Mouse (Mus musculus): ENCODE results near the gene Ablim1. TPM values are rescaled to one million over a fixed set of nuclear protein-coding genes. Genes with fewer than 3 reads are reported as not detected.

The Ablim1 gene
- polyA plus RNA-seq, 1 experiment: 9.8 TPM

GRCm38 (mm10) chr19:57315013-57315565 lies 370 bp upstream of the Ablim1 start:
- TF ChIP-seq MAX (IDR thresholded peaks at IDR 0.05) (no peak), MYOD1 (IDR thresholded peaks at IDR 0.05; ENCODE audit: control insufficient read depth, insufficient read length, low read depth) (no peak), FOSL1 (IDR thresholded peaks at IDR 0.05; ENCODE audit: insufficient read depth, low read length, poor library complexity, severe bottlenecking) (no peak), MYOG (IDR thresholded peaks at IDR 0.05; ENCODE audit: control insufficient read depth, extremely low read depth, insufficient read length) (no peak), USF1 (IDR thresholded peaks at IDR 0.05; ENCODE audit: low read depth) (no peak), CEBPB (IDR thresholded peaks at IDR 0.05; ENCODE audit: low read depth) (no peak), CTCF (IDR thresholded peaks at IDR 0.05; ENCODE audit: control insufficient read depth, insufficient read depth, insufficient read length) (no peak)
- peaks cover 3% of the 10 kb centered on the region for H3K27me3 ChIP-seq (ENCODE audit: control insufficient read depth, insufficient read depth, insufficient read length)
- no peaks in the 10 kb centered on the region for H3K79me3 ChIP-seq (ENCODE audit: low read depth)
- no peak overlapping the region for H3K4me3 ChIP-seq (ENCODE audit: insufficient read depth, poor library complexity, severe bottlenecking)
- no peaks in the 10 kb centered on the region for H3K36me3 ChIP-seq (ENCODE audit: control insufficient read depth, insufficient read depth)
- no peaks in the 10 kb centered on the region for H3K79me2 ChIP-seq (ENCODE audit: control insufficient read depth, insufficient read depth)
- H3ac ChIP-seq (ENCODE audit: control insufficient read depth, insufficient read length, low read depth): no peak overlapping the region

GRCm38 (mm10) chr19:57313891-57314345 lies 801 bp downstream of the Ablim1 start:
- no peak for TF ChIP-seq FOSL1 (IDR thresholded peaks at IDR 0.05; ENCODE audit: insufficient read depth, low read length, poor library complexity, severe bottlenecking)
- no peak for TF ChIP-seq MYOD1 (IDR thresholded peaks at IDR 0.05; ENCODE audit: control insufficient read depth, insufficient read length, low read depth)
- no peak for TF ChIP-seq CEBPB (IDR thresholded peaks at IDR 0.05; ENCODE audit: low read depth)
- TF ChIP-seq CTCF (IDR thresholded peaks at IDR 0.05; ENCODE audit: control insufficient read depth, insufficient read depth, insufficient read length): no peak
- TF ChIP-seq USF1 (IDR thresholded peaks at IDR 0.05; ENCODE audit: low read depth): no peak
- TF ChIP-seq MYOG (IDR thresholded peaks at IDR 0.05; ENCODE audit: control insufficient read depth, extremely low read depth, insufficient read length): no peak
- no peak for TF ChIP-seq MAX (IDR thresholded peaks at IDR 0.05)
- Histone ChIP-seq H3K79me3 (ENCODE audit: low read depth) (no peaks in the 10 kb centered on the region), H3K79me2 (ENCODE audit: control insufficient read depth, insufficient read depth) (no peaks in the 10 kb centered on the region), H3ac (ENCODE audit: control insufficient read depth, insufficient read length, low read depth) (no peak overlapping the region), H3K4me3 (ENCODE audit: insufficient read depth, poor library complexity, severe bottlenecking) (no peak overlapping the region), H3K36me3 (ENCODE audit: control insufficient read depth, insufficient read depth) (no peaks in the 10 kb centered on the region), H3K27me3 (ENCODE audit: control insufficient read depth, insufficient read depth, insufficient read length) (peaks cover 3% of the 10 kb centered on the region)

GRCm38 (mm10) chr19:57313226-57313625 lies 1.5 kb downstream of the Ablim1 start:
- no peak overlapping the region for H3K4me3 ChIP-seq (ENCODE audit: insufficient read depth, poor library complexity, severe bottlenecking)
- no peaks in the 10 kb centered on the region for H3K36me3 ChIP-seq (ENCODE audit: control insufficient read depth, insufficient read depth)
- H3K27me3 ChIP-seq (ENCODE audit: control insufficient read depth, insufficient read depth, insufficient read length): peaks cover 3% of the 10 kb centered on the region
- H3K79me3 ChIP-seq (ENCODE audit: low read depth): no peaks in the 10 kb centered on the region
- no peak overlapping the region for H3ac ChIP-seq (ENCODE audit: control insufficient read depth, insufficient read length, low read depth)
- TF ChIP-seq MYOG (IDR thresholded peaks at IDR 0.05; ENCODE audit: control insufficient read depth, extremely low read depth, insufficient read length): no peak
- no peak for TF ChIP-seq CTCF (IDR thresholded peaks at IDR 0.05; ENCODE audit: control insufficient read depth, insufficient read depth, insufficient read length)
- TF ChIP-seq CEBPB (IDR thresholded peaks at IDR 0.05; ENCODE audit: low read depth): no peak
- TF ChIP-seq MYOD1 (IDR thresholded peaks at IDR 0.05; ENCODE audit: control insufficient read depth, insufficient read length, low read depth): no peak
- no peak for TF ChIP-seq USF1 (IDR thresholded peaks at IDR 0.05; ENCODE audit: low read depth)
- TF ChIP-seq FOSL1 (IDR thresholded peaks at IDR 0.05; ENCODE audit: insufficient read depth, low read length, poor library complexity, severe bottlenecking): no peak
- TF ChIP-seq MAX (IDR thresholded peaks at IDR 0.05): no peak
- no peaks in the 10 kb centered on the region for H3K79me2 ChIP-seq (ENCODE audit: control insufficient read depth, insufficient read depth)

GRCm38 (mm10) chr19:57309980-57310379 lies 4.7 kb downstream of the Ablim1 start:
- no peak overlapping the region for H3K4me3 ChIP-seq (ENCODE audit: insufficient read depth, poor library complexity, severe bottlenecking)
- no peaks in the 10 kb centered on the region for H3K79me3 ChIP-seq (ENCODE audit: low read depth)
- H3K36me3 ChIP-seq (ENCODE audit: control insufficient read depth, insufficient read depth): no peaks in the 10 kb centered on the region
- H3K79me2 ChIP-seq (ENCODE audit: control insufficient read depth, insufficient read depth): no peaks in the 10 kb centered on the region
- H3ac ChIP-seq (ENCODE audit: control insufficient read depth, insufficient read length, low read depth): no peak overlapping the region
- peaks cover 3% of the 10 kb centered on the region for H3K27me3 ChIP-seq (ENCODE audit: control insufficient read depth, insufficient read depth, insufficient read length)
- TF ChIP-seq CTCF (IDR thresholded peaks at IDR 0.05; ENCODE audit: control insufficient read depth, insufficient read depth, insufficient read length) (no peak), FOSL1 (IDR thresholded peaks at IDR 0.05; ENCODE audit: insufficient read depth, low read length, poor library complexity, severe bottlenecking) (no peak), MYOD1 (IDR thresholded peaks at IDR 0.05; ENCODE audit: control insufficient read depth, insufficient read length, low read depth) (no peak), USF1 (IDR thresholded peaks at IDR 0.05; ENCODE audit: low read depth) (no peak), MAX (IDR thresholded peaks at IDR 0.05) (no peak), CEBPB (IDR thresholded peaks at IDR 0.05; ENCODE audit: low read depth) (no peak), MYOG (IDR thresholded peaks at IDR 0.05; ENCODE audit: control insufficient read depth, extremely low read depth, insufficient read length) (no peak)

GRCm38 (mm10) chr19:57306601-57307000 lies 8.1 kb downstream of the Ablim1 start:
- no peak for TF ChIP-seq MAX (IDR thresholded peaks at IDR 0.05)
- TF ChIP-seq USF1 (IDR thresholded peaks at IDR 0.05; ENCODE audit: low read depth): no peak
- H3K79me2 ChIP-seq (ENCODE audit: control insufficient read depth, insufficient read depth): no peaks in the 10 kb centered on the region
- no peaks in the 10 kb centered on the region for H3K79me3 ChIP-seq (ENCODE audit: low read depth)
- H3K27me3 ChIP-seq (ENCODE audit: control insufficient read depth, insufficient read depth, insufficient read length): peaks cover 3% of the 10 kb centered on the region
- no peak overlapping the region for H3ac ChIP-seq (ENCODE audit: control insufficient read depth, insufficient read length, low read depth)
- no peaks in the 10 kb centered on the region for H3K36me3 ChIP-seq (ENCODE audit: control insufficient read depth, insufficient read depth)
- no peak overlapping the region for H3K4me3 ChIP-seq (ENCODE audit: insufficient read depth, poor library complexity, severe bottlenecking)

- Histone ChIP-seq H3K79me2 (ENCODE audit: control insufficient read depth, insufficient read depth) (no peaks in the 10 kb centered on the region), H3K4me3 (ENCODE audit: insufficient read depth, poor library complexity, severe bottlenecking) (no peak overlapping the region), H3K36me3 (ENCODE audit: control insufficient read depth, insufficient read depth) (no peaks in the 10 kb centered on the region), H3ac (ENCODE audit: control insufficient read depth, insufficient read length, low read depth) (no peak overlapping the region), H3K79me3 (ENCODE audit: low read depth) (no peaks in the 10 kb centered on the region), H3K27me3 (ENCODE audit: control insufficient read depth, insufficient read depth, insufficient read length) (peaks cover 1% of the 10 kb centered on the region)
- no peak for TF ChIP-seq MYOG (IDR thresholded peaks at IDR 0.05; ENCODE audit: control insufficient read depth, extremely low read depth, insufficient read length)
- TF ChIP-seq CTCF (IDR thresholded peaks at IDR 0.05; ENCODE audit: control insufficient read depth, insufficient read depth, insufficient read length): no peak
- no peak for TF ChIP-seq MAX (IDR thresholded peaks at IDR 0.05)
- no peak for TF ChIP-seq MYOD1 (IDR thresholded peaks at IDR 0.05; ENCODE audit: control insufficient read depth, insufficient read length, low read depth)
- no peak for TF ChIP-seq FOSL1 (IDR thresholded peaks at IDR 0.05; ENCODE audit: insufficient read depth, low read length, poor library complexity, severe bottlenecking)
- TF ChIP-seq USF1 (IDR thresholded peaks at IDR 0.05; ENCODE audit: low read depth): no peak
- no peak for TF ChIP-seq CEBPB (IDR thresholded peaks at IDR 0.05; ENCODE audit: low read depth)
Measured at GRCm38 (mm10) chr19:57305972-57306371, 8.7 kb downstream of the Ablim1 start.

All from C2C12 (cell line).